Mouse (Mus musculus) small intestine, adult 2 months (tissue): ENCODE measurements around the gene Lhfp.

Experiments
- CTCF ChIP-seq: fragments of 200-500 bp; IDR thresholded peaks from 2 replicates; pipeline ENCODE4 v1.5.1; 2012; ENCODE audit warnings: low read depth, mild to moderate bottlenecking, control low read depth, inconsistent platforms, low read length, moderate library complexity, mixed read lengths; ENCODE audit not compliant: insufficient replicate concordance, insufficient read length; ENCODE audit errors: extremely low read depth
- POLR2A ChIP-seq: fragments of 200-500 bp; IDR thresholded peaks from 2 replicates; pipeline ENCODE4 v1.6.1; 2012; ENCODE audit warnings: low read depth, mild to moderate bottlenecking, control low read depth, inconsistent platforms, low read length, moderate library complexity

DNA sequence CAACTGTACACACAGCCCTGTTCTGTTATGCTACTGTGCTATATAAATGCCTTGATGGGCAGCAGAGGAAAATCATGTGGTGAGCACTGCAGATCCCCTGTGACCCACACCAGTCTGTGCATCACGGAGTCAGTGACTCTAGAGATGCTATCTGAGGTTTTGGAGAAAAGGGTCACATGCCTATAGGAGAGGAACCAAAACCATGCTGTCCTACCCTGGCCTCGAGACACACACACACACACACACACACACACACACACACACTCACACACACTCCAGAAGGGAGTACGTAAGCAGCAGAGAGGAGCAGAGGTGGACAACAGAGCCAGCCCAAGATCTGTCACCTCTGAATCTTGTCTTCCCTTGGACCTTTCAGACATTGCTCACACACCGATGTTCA lies 195.1 kb downstream of the Lhfp start:
- TF ChIP-seq CTCF (no peak), POLR2A (no peak)
